9 mouse cellular contexts compared by ENCODE assay signal in genomic region chr14:76623371-76623988, GRCm38 (mm10).
DNase-seq lines count a peak whose midpoint lies in the region; ATAC-seq lines count a peak whose summit lies in the region.
"Had no signal": no experiment of that assay in that cellular context is flagged by ENCODE, and none has a peak within 500 bp of the region (broad histone marks: within the 10 kb centered on the region; RNA-seq: fewer than 3 reads in every experiment).

No protein-coding gene starts in this region.

- WGBS in kidney, embryonic 16.5 days: 17% methylated on average over 10 of the region's 10 CpGs
- WGBS in forebrain, embryonic 11.5 days: 38% methylated on average over 10 of the region's 10 CpGs
- 22% methylated on average over 10 of the region's 10 CpGs for WGBS in liver, embryonic 11.5 days
- 19% methylated on average over 10 of the region's 10 CpGs for WGBS in neural tube, embryonic 11.5 days

- H3K4me2 ChIP-seq in kidney, embryonic 16.5 days (replicated peaks; ENCODE audit: low read depth, low read length): peak overlapping the region; percentile 43
- H3K4me2 ChIP-seq in forebrain, embryonic 11.5 days (ENCODE audit: low read depth, low read length, severe bottlenecking): peak overlapping the region; percentile 32; the same call in 1 of the 2 replicates
- H3K4me2 ChIP-seq in liver, embryonic 11.5 days: peak overlapping the region; percentile 18; the same call in 1 of the 2 replicates
- no peak overlapping the region for H3K4me2 ChIP-seq in neural tube, embryonic 11.5 days (ENCODE audit: low read depth)

- no peak for DNase-seq in kidney, postnatal 4 days
- DNase-seq in forebrain, embryonic 11.5 days (ENCODE audit: low spot score): no peak
- no peak for DNase-seq in liver, embryonic 11.5 days (ENCODE audit: low spot score)
- DNase-seq in neural tube, embryonic 11.5 days (ENCODE audit: low spot score): peak; percentile 41
- DNase-seq in cerebellum, adult 18-20 months: no peak
- DNase-seq in gastrocnemius, adult 18-20 months (ENCODE audit: low spot score): no peak
- no peak for DNase-seq in layer of hippocampus, adult 18-20 months (ENCODE audit: low spot score in 2 of 2)

- H3K27ac ChIP-seq in kidney, embryonic 16.5 days (ENCODE audit: low read length): peak overlapping the region; percentile 92
- peak overlapping the region; percentile 57; the same call in 1 of the 2 replicates for H3K27ac ChIP-seq in forebrain, embryonic 11.5 days (ENCODE audit: low read depth, low read length)
- H3K27ac ChIP-seq in liver, embryonic 11.5 days (ENCODE audit: low read depth, low read length): no peak overlapping the region; the same call in 1 of the 2 replicates
- H3K27ac ChIP-seq in neural tube, embryonic 11.5 days (ENCODE audit: low read depth, low read length): peak overlapping the region; percentile 71

- no peak for ATAC-seq in kidney, embryonic 16.5 days (ENCODE audit: low FRiP score, low TSS enrichment)
- 0 out of 2 replicates have a peak, but pooled peaks have one; percentile 4 for ATAC-seq in forebrain, embryonic 11.5 days (replicated peaks; ENCODE audit: low FRiP score)
- ATAC-seq in liver, embryonic 11.5 days (replicated peaks; ENCODE audit: low FRiP score): no peak
- ATAC-seq in neural tube, embryonic 11.5 days (ENCODE audit: insufficient read depth, low FRiP score, low TSS enrichment): no peak
- ATAC-seq: Patski had no signal

- no peaks in the 10 kb centered on the region for H3K27me3 ChIP-seq in kidney, embryonic 16.5 days (ENCODE audit: insufficient read depth, low read length)
- H3K27me3 ChIP-seq in forebrain, embryonic 11.5 days (ENCODE audit: control insufficient read depth, insufficient read depth, low read length): no peaks in the 10 kb centered on the region
- no peaks in the 10 kb centered on the region for H3K27me3 ChIP-seq in liver, embryonic 11.5 days (replicated peaks; ENCODE audit: control insufficient read depth, insufficient read depth, low read length)
- H3K27me3 ChIP-seq in neural tube, embryonic 11.5 days (ENCODE audit: control insufficient read depth, insufficient read depth, low read length): no peaks in the 10 kb centered on the region
- H3K27me3 ChIP-seq: Patski had no signal

- peak overlapping the region; percentile 50; the same call in 1 of the 2 replicates for H3K9ac ChIP-seq in kidney, embryonic 16.5 days (replicated peaks; ENCODE audit: low read length)
- no peak overlapping the region for H3K9ac ChIP-seq in forebrain, embryonic 11.5 days (ENCODE audit: low read length)
- H3K9ac ChIP-seq in liver, embryonic 11.5 days (ENCODE audit: low read depth, low read length): no peak overlapping the region
- H3K9ac ChIP-seq in neural tube, embryonic 11.5 days (ENCODE audit: low read length): peak overlapping the region; percentile 42

- peaks cover 48% of the 10 kb centered on the region for H3K4me1 ChIP-seq in kidney, embryonic 16.5 days (ENCODE audit: insufficient read depth, low read length)
- H3K4me1 ChIP-seq in forebrain, embryonic 11.5 days (replicated peaks; ENCODE audit: control insufficient read depth, insufficient read depth, low read length): peaks cover 16% of the 10 kb centered on the region
- H3K4me1 ChIP-seq in liver, embryonic 11.5 days (replicated peaks; ENCODE audit: control insufficient read depth, insufficient read depth, low read length): peaks cover 41% of the 10 kb centered on the region
- H3K4me1 ChIP-seq in neural tube, embryonic 11.5 days (ENCODE audit: control insufficient read depth, insufficient read depth, low read length): peaks cover 22% of the 10 kb centered on the region

- H3K9me3 ChIP-seq in kidney, embryonic 16.5 days (ENCODE audit: low read length): no peaks in the 10 kb centered on the region
- H3K9me3 ChIP-seq in forebrain, embryonic 11.5 days (ENCODE audit: control insufficient read depth, low read length): no peaks in the 10 kb centered on the region
- no peaks in the 10 kb centered on the region for H3K9me3 ChIP-seq in liver, embryonic 11.5 days (ENCODE audit: control insufficient read depth, low read length)
- H3K9me3 ChIP-seq in neural tube, embryonic 11.5 days (ENCODE audit: control insufficient read depth, low read length): no peaks in the 10 kb centered on the region

- no peak overlapping the region for H3K4me3 ChIP-seq in kidney, embryonic 16.5 days (ENCODE audit: low read length)
- H3K4me3 ChIP-seq in forebrain, embryonic 11.5 days (ENCODE audit: low read depth, low read length): no peak overlapping the region
- H3K4me3 ChIP-seq in liver, embryonic 11.5 days (ENCODE audit: low read depth, low read length): no peak overlapping the region
- H3K4me3 ChIP-seq in neural tube, embryonic 11.5 days (ENCODE audit: low read depth, low read length): no peak overlapping the region

- no peaks in the 10 kb centered on the region for H3K36me3 ChIP-seq in kidney, embryonic 16.5 days (ENCODE audit: insufficient read depth, low read length)
- no peaks in the 10 kb centered on the region for H3K36me3 ChIP-seq in forebrain, embryonic 11.5 days (ENCODE audit: control insufficient read depth, insufficient read depth, low read length)
- H3K36me3 ChIP-seq in liver, embryonic 11.5 days (ENCODE audit: control insufficient read depth, insufficient read depth, low read length): no peaks in the 10 kb centered on the region
- H3K36me3 ChIP-seq in neural tube, embryonic 11.5 days (ENCODE audit: control insufficient read depth, insufficient read depth, low read length): no peaks in the 10 kb centered on the region

Comparison
In these comparisons a context has a peak if more than half of its experiments do, and no peak if none do; other contexts are left out.
1. H3K9ac ChIP-seq: peak in kidney, embryonic 16.5 days (single experiment) and neural tube, embryonic 11.5 days (single experiment); none in forebrain, embryonic 11.5 days (single experiment) and liver, embryonic 11.5 days (single experiment).